Mouse (Mus musculus) lung, postnatal 14 days (tissue): ENCODE data around the gene Ptprn2.

Source experiments
- DNase-seq: peaks from one replicate; pipeline ENCODE4 v3.0.0; 2021

Ptprn2 gene

GRCm38 (mm10) chr12:117153671-117154355, 668.3 kb downstream of the Ptprn2 start:
- DNase-seq = peak; percentile 50

GRCm38 (mm10) chr12:117154356-117155243, 669.1 kb downstream of the Ptprn2 start:
- no peak for DNase-seq

GRCm38 (mm10) chr12:117155307-117156220, 670.0 kb downstream of the Ptprn2 start:
- no peak for DNase-seq

DNA sequence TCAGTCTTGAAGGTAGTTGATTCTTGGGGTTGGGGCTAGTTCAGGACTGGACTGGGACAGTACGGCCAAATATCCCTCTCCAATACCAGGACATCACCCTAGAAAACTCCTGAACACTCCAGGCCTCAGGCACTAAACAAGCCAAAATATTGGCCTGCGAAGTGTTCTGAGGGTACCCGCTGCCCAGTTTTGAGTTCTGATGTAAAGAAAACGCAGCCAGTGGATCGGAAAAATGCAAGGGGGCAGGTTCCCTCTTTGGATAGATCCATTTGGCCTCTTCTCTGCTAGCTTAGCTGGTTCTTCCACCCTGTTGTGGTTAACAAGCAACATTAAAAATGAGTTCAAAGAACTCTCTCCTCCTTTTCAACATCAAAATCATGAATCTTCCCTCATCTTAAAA, 670.7 kb downstream of the Ptprn2 start:
- DNase-seq = no peak

GRCm38 (mm10) chr12:117156786-117157185, 671.3 kb downstream of the Ptprn2 start:
- no peak for DNase-seq

DNA sequence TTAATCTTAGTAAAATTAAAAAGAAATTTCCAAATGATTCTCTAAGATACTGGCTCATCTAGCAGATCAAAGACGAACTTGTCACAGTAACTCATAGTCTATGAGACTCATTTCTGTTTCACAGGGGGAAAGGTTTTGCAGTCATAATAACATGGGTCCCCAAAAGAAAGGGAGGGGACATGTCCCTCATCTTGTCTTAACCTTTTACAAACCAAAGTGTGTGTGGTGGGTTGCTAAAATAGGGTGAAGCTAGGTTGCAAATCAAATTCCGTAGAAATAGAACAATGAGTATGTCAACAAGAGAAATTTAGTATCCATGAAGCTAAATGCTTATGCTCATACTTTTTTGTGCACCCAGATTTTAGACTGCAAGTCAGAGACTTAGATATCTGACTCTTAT, 671.7 kb downstream of the Ptprn2 start:
- no peak for DNase-seq

DNA sequence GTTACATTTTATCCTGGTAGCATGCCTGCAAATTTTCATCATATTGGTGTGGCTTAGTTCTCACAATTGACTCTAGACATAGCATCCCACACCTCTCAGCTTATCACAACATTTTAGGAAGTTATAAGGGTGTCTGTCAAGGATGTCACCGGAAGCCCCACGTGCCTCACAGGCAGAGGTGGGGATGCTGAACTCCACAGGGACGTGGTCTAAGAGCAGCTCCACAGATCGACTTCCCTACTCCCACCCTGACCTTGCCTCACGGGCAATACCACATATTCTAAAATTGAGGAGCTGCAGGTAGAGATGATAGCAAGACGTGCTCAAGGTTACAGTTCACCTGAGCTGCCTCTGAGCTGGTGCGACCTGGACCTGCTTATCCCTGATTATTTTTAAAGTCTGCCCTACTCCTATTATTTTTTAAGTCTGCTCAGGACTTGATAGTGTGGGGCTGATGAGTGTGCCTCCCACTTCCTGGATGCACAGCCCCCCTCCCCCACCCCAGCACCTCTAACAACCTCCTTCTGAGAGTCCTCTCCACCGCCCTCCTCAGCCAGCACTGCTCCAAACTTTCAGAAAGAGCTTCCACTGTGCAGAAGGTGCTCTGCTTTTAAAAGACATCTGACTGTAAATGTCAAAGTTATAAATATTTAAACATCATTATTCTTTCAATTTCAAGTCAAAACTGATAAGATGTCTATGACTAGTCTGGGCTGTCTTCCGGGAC, 672.3 kb downstream of the Ptprn2 start:
- no peak for DNase-seq

GRCm38 (mm10) chr12:117158950-117159668, 673.6 kb downstream of the Ptprn2 start:
- DNase-seq = no peak

DNA sequence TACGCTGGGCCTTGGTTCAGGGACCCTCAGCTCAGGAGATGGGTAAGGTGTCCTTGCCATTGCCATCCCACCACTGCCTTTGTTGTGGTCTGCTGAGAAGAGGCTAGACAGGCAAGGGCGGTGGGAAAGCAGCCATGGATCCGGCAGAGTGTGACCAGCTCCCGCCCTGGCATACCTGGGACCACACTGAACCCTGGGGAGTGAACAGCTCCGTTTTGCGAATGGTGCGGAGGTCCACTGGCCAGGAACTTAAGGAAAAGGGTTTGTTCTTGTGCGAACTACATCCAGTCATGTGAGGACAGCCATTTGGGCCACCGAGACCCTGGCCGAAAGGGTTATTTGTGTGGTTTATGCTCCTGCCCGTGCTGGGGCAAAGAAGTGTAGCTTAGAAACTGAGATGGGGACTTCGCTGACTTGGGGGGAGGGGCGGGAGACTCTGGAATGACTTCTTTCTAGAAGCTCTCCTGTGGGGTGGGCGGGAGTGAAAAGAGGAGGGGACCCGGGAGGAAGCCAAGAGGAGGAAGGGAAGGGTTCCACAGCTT, 674.2 kb downstream of the Ptprn2 start:
- no peak for DNase-seq

- no peak for DNase-seq
Observed at GRCm38 (mm10) chr12:117160211-117160891, 674.8 kb downstream of the Ptprn2 start.

DNA sequence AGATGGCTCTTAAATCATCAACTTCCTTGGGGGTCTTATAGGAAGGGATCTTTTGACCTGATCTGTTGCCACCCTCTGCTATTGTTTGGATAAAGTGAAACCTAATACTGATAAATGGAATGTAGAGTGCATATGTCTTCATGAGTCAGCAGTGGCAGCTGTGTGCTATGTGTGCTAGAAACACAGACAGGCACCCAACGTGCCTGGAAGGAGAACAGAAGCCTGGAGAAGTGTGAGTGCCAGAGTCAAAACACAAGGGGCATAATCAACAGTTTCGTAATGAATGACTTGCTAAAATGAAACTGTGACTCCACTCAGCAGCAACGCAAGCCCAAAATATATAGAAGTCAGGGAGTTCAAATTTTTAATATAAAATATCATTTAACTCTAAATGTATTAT, 676.7 kb downstream of the Ptprn2 start:
- no peak for DNase-seq

DNA sequence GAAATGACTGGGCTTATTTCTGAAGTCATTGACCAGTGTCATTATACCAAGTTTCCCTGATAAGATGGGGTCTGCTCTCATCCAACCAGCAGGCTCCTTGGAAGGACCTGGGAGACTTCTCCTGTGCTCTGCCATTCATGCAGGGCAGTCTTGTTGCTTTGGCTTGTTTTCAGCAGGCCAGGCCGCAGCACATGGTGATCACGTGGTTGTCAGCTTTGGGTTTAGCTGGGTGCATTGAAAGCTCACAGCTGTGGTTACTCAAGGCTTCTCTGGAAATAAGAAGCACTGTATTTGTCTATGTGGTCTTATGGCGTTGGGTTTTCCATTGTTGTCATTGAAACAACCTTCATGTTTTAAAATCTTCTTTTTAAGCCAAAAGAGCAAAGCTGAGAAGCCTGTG, 678.3 kb downstream of the Ptprn2 start:
- DNase-seq = peak; percentile 13

DNA sequence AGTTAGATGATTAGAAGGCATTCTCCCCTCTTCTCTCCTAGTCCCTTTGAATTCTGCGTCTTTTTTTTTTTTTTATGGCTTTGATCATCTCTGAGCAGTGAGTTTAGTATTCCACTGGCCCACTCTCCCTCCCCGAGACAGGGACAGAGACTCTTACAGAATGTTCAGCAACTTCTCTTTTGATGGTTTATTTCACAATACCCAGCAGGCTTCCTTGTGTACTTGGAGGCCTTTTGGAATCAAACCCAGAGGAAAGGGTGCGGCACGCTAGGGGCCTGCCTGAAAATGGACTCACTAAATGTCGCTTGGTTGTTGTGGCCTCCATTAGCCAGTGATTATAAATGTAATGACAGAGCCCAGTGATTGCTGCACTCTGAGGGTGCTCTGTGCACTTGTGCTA, 680.7 kb downstream of the Ptprn2 start:
- DNase-seq = no peak

- DNase-seq = no peak
Observed at GRCm38 (mm10) chr12:117169670-117170069, 684.1 kb downstream of the Ptprn2 start.

DNA sequence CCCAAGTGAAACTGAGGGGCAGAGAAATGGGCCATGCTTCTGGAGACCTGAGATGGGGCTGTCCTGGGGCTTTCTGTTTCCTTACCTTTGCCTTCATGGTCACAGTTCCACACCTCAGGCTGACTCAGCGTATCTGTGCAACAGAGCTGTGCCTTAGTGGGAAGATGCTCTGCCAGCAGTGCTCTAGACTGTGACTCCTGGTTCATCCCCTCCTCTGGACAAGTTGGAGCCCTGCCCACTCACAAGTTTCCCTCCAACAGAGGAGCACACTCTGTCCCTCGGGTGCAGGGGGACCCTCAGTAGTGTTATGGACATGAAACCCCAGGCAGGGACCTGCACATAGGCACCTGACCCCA, 687.0 kb downstream of the Ptprn2 start:
- no peak for DNase-seq

DNA sequence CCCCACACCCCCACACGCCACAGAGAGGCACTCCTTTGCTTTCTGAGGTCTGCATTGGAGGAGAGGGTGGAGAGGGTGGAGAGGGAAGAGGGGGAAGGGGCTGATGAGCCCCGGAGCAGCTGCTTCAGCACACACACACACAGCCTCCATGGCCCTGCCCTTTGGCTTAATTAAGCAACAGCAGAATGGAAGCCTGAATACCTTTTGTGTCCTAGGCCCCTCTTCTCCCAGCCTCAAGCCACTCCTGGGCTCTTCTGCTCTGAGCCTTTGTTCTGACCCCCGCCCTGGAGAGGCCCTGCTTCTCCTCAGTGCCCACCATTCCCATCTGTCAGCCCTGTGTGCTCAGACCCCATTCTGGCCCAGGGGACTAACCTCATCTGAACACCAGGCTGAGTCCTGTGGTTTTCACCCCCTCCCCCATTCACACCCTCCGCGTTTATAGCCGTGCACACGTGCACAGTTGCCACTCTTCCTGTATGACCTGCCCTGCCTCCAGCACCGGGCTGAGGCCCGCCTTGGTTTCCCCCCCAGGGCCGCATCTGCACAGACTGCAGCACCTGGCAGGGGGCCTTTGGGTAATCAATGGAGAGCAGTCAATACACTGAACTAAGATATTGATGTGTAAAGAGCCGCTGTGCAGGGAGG, 687.5 kb downstream of the Ptprn2 start:
- DNase-seq = no peak

GRCm38 (mm10) chr12:117174189-117174588, 688.7 kb downstream of the Ptprn2 start:
- DNase-seq = no peak

- no peak for DNase-seq
Observed at GRCm38 (mm10) chr12:117175072-117175681, 689.7 kb downstream of the Ptprn2 start.

DNA sequence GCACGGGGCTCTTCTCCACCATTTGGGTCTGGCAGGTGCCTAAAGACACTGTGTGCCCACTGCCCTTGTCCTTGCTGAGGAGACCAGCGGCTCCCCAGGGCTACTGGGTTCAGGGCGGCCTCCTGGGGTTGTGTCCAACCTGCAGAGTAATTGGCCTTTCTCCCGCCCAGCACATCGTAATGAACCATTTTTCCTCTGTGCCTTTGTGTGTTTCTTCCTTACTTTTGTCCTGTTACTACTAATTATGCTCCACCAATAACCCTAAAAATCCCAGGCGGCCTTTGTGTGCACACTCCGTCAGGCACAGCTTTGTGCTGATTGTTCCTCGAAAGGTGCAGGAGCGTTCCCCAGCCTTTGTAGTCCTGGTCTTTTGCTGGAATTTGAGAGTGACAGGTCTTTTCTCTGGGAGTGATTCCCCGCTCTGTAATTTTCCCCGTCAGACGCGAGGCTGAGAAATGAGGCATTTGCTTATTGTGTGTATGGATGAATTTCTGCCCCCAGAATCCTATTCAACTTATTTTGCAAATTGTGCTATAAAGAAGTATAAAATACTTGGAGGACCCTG, 690.8 kb downstream of the Ptprn2 start:
- no peak for DNase-seq

DNA sequence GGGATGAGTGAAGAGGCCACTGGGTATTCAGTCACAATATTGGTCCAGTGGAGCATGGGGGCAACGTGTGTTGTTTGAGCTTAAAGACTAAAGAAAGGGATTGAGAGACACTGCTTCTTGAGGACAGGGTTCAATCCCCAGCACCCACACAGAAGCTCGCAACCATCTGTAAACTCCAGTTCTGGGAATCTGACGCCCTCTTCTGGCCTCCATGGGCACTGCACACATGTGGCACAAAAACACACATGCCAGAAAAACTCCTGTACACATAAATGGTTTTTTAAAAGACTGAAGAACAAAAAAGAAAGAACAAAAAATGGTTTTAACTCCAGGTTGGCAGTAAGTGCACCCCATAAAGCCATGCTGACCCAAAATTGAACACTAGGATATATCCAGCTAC, 701.6 kb downstream of the Ptprn2 start:
- no peak for DNase-seq
